Mouse (Mus musculus) ES-Bruce4 (cell line): ENCODE results near the gene Ssbp2. TPM values are rescaled to one million over a fixed set of nuclear protein-coding genes. Genes with fewer than 3 reads are reported as not detected.

ENCODE experiments used
- H3K27ac ChIP-seq: 2 replicates; pipeline ENCODE4 v1.5.1; 2012; ENCODE audit warnings: low read length, inconsistent platforms; ENCODE audit not compliant: insufficient read depth
- H3K27me3 ChIP-seq: 2 replicates; pipeline ENCODE4 v1.6.1; 2012; ENCODE audit warnings: mild to moderate bottlenecking, low read length, inconsistent platforms; ENCODE audit not compliant: control insufficient read depth, poor library complexity, insufficient read depth, severe bottlenecking
- H3K36me3 ChIP-seq: 2 replicates; pipeline ENCODE4 v1.6.1; 2012; ENCODE audit warnings: inconsistent platforms, mild to moderate bottlenecking, low read length, moderate library complexity; ENCODE audit not compliant: control insufficient read depth, poor library complexity, insufficient read depth, severe bottlenecking
- H3K4me1 ChIP-seq: one replicate; pipeline ENCODE4 v1.8.1; 2011; ENCODE audit warnings: low read length; ENCODE audit not compliant: control insufficient read depth, insufficient read depth
- H3K4me3 ChIP-seq: 2 replicates; pipeline ENCODE4 v1.5.1; 2011; ENCODE audit warnings: low read depth, mild to moderate bottlenecking, low read length
- H3K9ac ChIP-seq: 2 replicates; pipeline ENCODE4 v1.6.1; 2012; ENCODE audit warnings: low read depth, mild to moderate bottlenecking, inconsistent platforms; ENCODE audit not compliant: poor library complexity, severe bottlenecking
- H3K9me3 ChIP-seq: replicated peaks from 2 replicates; pipeline ENCODE4 v1.6.1; 2012; ENCODE audit warnings: mild to moderate bottlenecking, low read length, inconsistent platforms; ENCODE audit not compliant: control insufficient read depth, poor library complexity, insufficient read depth, severe bottlenecking
- CTCF ChIP-seq: IDR thresholded peaks from one replicate; pipeline ENCODE4 v1.8.1; 2011; ENCODE audit warnings: low read depth, low read length
- EP300 ChIP-seq: IDR thresholded peaks from 2 replicates; pipeline ENCODE4 v1.6.1; 2011; ENCODE audit warnings: low read depth, low read length; ENCODE audit not compliant: insufficient read depth
- POLR2A ChIP-seq: IDR thresholded peaks from one replicate; pipeline ENCODE4 v1.8.1; 2011; ENCODE audit warnings: low read length; ENCODE audit not compliant: insufficient read depth
- polyA plus RNA-seq: library from polyadenylated mRNA; stranded (reverse); fragments of >200 nt; gene quantifications from 2 replicates; pipeline ENCODE4 v1.2.4, GENCODE M21; 2011; ENCODE audit warnings: low read depth; ENCODE audit not compliant: missing spikeins, insufficient read depth, insufficient read length

The Ssbp2 gene
- polyA plus RNA-seq, 1 experiment: 5.5 TPM

- no peaks in the 10 kb centered on the region for H3K36me3 ChIP-seq
- H3K27me3 ChIP-seq: no peaks in the 10 kb centered on the region
- H3K27ac ChIP-seq: no peak overlapping the region
- H3K9ac ChIP-seq: no peak overlapping the region
- H3K4me3 ChIP-seq: no peak overlapping the region
- no peaks in the 10 kb centered on the region for H3K4me1 ChIP-seq
- H3K9me3 ChIP-seq: no peaks in the 10 kb centered on the region
- no peak for TF ChIP-seq EP300
- TF ChIP-seq CTCF: no peak
These were observed 128.4 kb downstream of the Ssbp2 start for GRCm38 (mm10) chr13:91588475-91588874.

DNA sequence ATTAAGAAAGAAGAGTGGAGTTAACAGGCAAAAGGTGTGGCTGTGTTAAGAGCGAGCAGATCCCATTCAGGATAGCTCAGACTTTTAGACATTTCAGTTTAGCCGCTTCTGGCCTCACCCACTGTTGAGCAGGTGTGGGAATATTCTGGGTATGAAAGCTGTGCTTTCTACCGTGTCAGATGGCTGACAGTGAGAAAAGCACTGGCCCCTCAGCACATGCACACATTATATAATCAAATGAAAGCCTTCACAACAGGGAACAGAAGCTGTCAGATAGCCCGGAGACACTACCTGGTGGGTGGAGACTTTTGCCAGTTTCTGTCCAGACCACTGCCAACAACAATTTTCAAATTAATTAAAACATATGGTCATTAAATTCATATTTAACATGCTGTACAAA is 131.8 kb downstream of the Ssbp2 start:
- H3K27me3 ChIP-seq: no peaks in the 10 kb centered on the region
- no peak overlapping the region for H3K27ac ChIP-seq
- no peaks in the 10 kb centered on the region for H3K4me1 ChIP-seq
- H3K9ac ChIP-seq: no peak overlapping the region
- H3K4me3 ChIP-seq: no peak overlapping the region
- TF ChIP-seq POLR2A (no peak), EP300 (no peak), CTCF (no peak)
- H3K9me3 ChIP-seq: no peaks in the 10 kb centered on the region
- H3K36me3 ChIP-seq: no peaks in the 10 kb centered on the region

GRCm38 (mm10) chr13:91595284-91595683 is 135.2 kb downstream of the Ssbp2 start:
- Histone ChIP-seq H3K9me3 (no peaks in the 10 kb centered on the region), H3K36me3 (no peaks in the 10 kb centered on the region), H3K27me3 (no peaks in the 10 kb centered on the region), H3K4me3 (no peak overlapping the region), H3K9ac (no peak overlapping the region), H3K4me1 (no peaks in the 10 kb centered on the region), H3K27ac (no peak overlapping the region)
- TF ChIP-seq EP300 (no peak), CTCF (peak; percentile 9), POLR2A (no peak)

DNA sequence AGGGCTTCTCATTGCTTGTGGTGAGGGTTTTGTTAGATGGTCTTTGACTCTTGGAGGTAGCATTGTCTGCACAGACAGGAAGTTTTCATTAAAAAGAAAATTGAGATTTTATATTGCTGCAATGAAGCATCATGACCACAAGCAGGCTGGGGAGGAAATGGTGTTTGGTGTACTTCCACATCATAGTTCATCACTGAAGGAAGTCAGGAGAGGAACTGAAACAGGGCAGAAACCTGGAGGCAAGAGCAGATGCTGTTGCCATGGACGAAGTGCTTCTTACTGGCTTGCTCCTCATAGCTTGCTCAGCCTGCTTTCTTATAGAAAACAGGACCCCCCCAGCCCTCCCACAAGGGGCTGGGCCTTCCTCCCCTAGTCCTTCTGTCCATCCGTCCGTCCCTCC is 139.5 kb downstream of the Ssbp2 start:
- Histone ChIP-seq H3K9ac (no peak overlapping the region), H3K4me1 (no peaks in the 10 kb centered on the region), H3K36me3 (no peaks in the 10 kb centered on the region), H3K4me3 (no peak overlapping the region), H3K27me3 (no peaks in the 10 kb centered on the region), H3K9me3 (no peaks in the 10 kb centered on the region), H3K27ac (no peak overlapping the region)
- TF ChIP-seq CTCF (no peak), POLR2A (no peak), EP300 (no peak)

GRCm38 (mm10) chr13:91605043-91605840 is 145.2 kb downstream of the Ssbp2 start:
- Histone ChIP-seq H3K9me3 (no peaks in the 10 kb centered on the region), H3K27me3 (no peaks in the 10 kb centered on the region), H3K9ac (no peak overlapping the region), H3K4me3 (no peak overlapping the region), H3K4me1 (no peaks in the 10 kb centered on the region), H3K27ac (no peak overlapping the region), H3K36me3 (no peaks in the 10 kb centered on the region)
- TF ChIP-seq EP300 (no peak), CTCF (no peak), POLR2A (no peak)

GRCm38 (mm10) chr13:91610601-91611000 is 150.5 kb downstream of the Ssbp2 start:
- TF ChIP-seq POLR2A (no peak), EP300 (no peak), CTCF (no peak)
- no peaks in the 10 kb centered on the region for H3K4me1 ChIP-seq
- H3K27me3 ChIP-seq: no peaks in the 10 kb centered on the region
- no peak overlapping the region for H3K4me3 ChIP-seq
- no peaks in the 10 kb centered on the region for H3K9me3 ChIP-seq
- H3K27ac ChIP-seq: no peak overlapping the region
- H3K36me3 ChIP-seq: no peaks in the 10 kb centered on the region
- no peak overlapping the region for H3K9ac ChIP-seq
